In genomic region chr3:129831035-129831568, GRCm38 (mm10) we compare ENCODE assay signal across 8 mouse cellular contexts. TPM values are rescaled to one million over a fixed set of nuclear protein-coding genes. Genes with fewer than 3 reads are reported as not detected.
A peak's percentile ranks its signal among the peaks of the same experiment; 100 is the strongest.
DNase-seq lines count a peak whose midpoint lies in the region; ATAC-seq lines count a peak whose summit lies in the region.

Gene Gar1 (minus strand): TSS chr3:129831396.

- peak within 1 kb of the TSS; percentile 69 for H3K4me2 ChIP-seq in forebrain, embryonic 14.5 days (ENCODE audit: low read length)
- peak within 1 kb of the TSS; percentile 62 for H3K4me2 ChIP-seq in neural tube, embryonic 15.5 days

- peak; percentile 97 for DNase-seq in ES-CJ7 (ENCODE audit: low read depth, low spot score)
- peak; percentile 92 for DNase-seq in cerebellum, adult 11 months
- peak; percentile 99 for DNase-seq in forebrain, embryonic 14.5 days (ENCODE audit: low spot score)
- peak; percentile 94 to 97 for DNase-seq in heart, postnatal 14 days
- peak; percentile 97 for DNase-seq in layer of hippocampus, adult 11-12 months (ENCODE audit: low spot score)
- peak; percentile 95 to 96 for DNase-seq in lung, adult 18-20 months
- DNase-seq in testis, postnatal 14 days (ENCODE audit: low spot score) = peak; percentile 94

- intact Hi-C loops in heart, postnatal 14 days (cut with DNase I) = loop anchor here (2.0 to 10.0 kb wide), 4 partner anchors 48 to 884 kb away; partner anchors contain the start of genes Casp6, Pla2g12a and Sec24b

- no peaks in the 10 kb centered on the region for H3K27me3 ChIP-seq in forebrain, embryonic 14.5 days (replicated peaks; ENCODE audit: control insufficient read depth, insufficient read depth, low read length)
- H3K27me3 ChIP-seq in neural tube, embryonic 15.5 days (replicated peaks) = no peaks in the 10 kb centered on the region

- H3K27ac ChIP-seq in forebrain, embryonic 14.5 days (ENCODE audit: low read depth, low read length) = peak within 1 kb of the TSS; percentile 91
- peak within 1 kb of the TSS; percentile 93 for H3K27ac ChIP-seq in neural tube, embryonic 15.5 days (replicated peaks)

- under 1% methylated on average over 60 of the region's 60 CpGs for WGBS in forebrain, embryonic 14.5 days
- under 1% methylated on average over 60 of the region's 60 CpGs for WGBS in neural tube, embryonic 15.5 days

- peaks cover 8% of the 10 kb centered on the region for H3K4me1 ChIP-seq in forebrain, embryonic 14.5 days (ENCODE audit: control insufficient read depth, insufficient read depth, low read length)
- H3K4me1 ChIP-seq in neural tube, embryonic 15.5 days = peaks cover 22% of the 10 kb centered on the region

- peak within 1 kb of the TSS; percentile 72 for H3K9ac ChIP-seq in forebrain, embryonic 14.5 days (ENCODE audit: low read length)
- peak within 1 kb of the TSS; percentile 69 for H3K9ac ChIP-seq in neural tube, embryonic 15.5 days (replicated peaks)

- no peaks in the 10 kb centered on the region for H3K9me3 ChIP-seq in forebrain, embryonic 14.5 days (replicated peaks; ENCODE audit: control insufficient read depth, low read length)
- H3K9me3 ChIP-seq in neural tube, embryonic 15.5 days (replicated peaks) = no peaks in the 10 kb centered on the region

- H3K36me3 ChIP-seq in forebrain, embryonic 14.5 days (ENCODE audit: control insufficient read depth, insufficient read depth, low read length) = peaks cover 13% of the 10 kb centered on the region
- H3K36me3 ChIP-seq in neural tube, embryonic 15.5 days = peaks cover 4% of the 10 kb centered on the region; the same call in 1 of the 2 replicates

- peak; percentile 97 for ATAC-seq in forebrain, embryonic 14.5 days
- ATAC-seq in neural tube, embryonic 15.5 days (ENCODE audit: low FRiP score) = peak; percentile 96

- H3K4me3 ChIP-seq in forebrain, embryonic 14.5 days (ENCODE audit: low read depth, low read length) = peak within 1 kb of the TSS; percentile 75
- peak within 1 kb of the TSS; percentile 98 for H3K4me3 ChIP-seq in neural tube, embryonic 15.5 days (replicated peaks)

RNA-seq across cellular contexts. Expression of gene Gar1, which starts in this region (rescaled TPM):
- 25.0 and 28.1 TPM in 2 replicates for polyA plus RNA-seq in forebrain, embryonic 14.5 days (2014; fragmentation: Nextera tagmentation; extraction: Ambion mirVana)
- total RNA-seq in heart, postnatal 14 days (2021) = 10 to 100 TPM; 11.2 to 18.3 TPM
- polyA plus RNA-seq in neural tube, embryonic 15.5 days (2015; fragmentation: Nextera tagmentation; extraction: Ambion mirVana) = 45.1 and 55.5 TPM in 2 replicates

Comparison
In these comparisons a context has a peak if more than half of its experiments do, and no peak if none do; other contexts are left out.
1. Peak in every context shown above with its lines: DNase-seq, ATAC-seq, H3K4me3 ChIP-seq and H3K27ac ChIP-seq.